Mouse (Mus musculus): ENCODE results near the gene Susd6. TPM values are rescaled to one million over a fixed set of nuclear protein-coding genes. Genes with fewer than 3 reads are reported as not detected.
A peak's percentile ranks its signal among the peaks of the same experiment; 100 is the strongest.

Gene Susd6
- polyA plus RNA-seq, 1 experiment from 2014 or later, result 22.3 TPM

DNA sequence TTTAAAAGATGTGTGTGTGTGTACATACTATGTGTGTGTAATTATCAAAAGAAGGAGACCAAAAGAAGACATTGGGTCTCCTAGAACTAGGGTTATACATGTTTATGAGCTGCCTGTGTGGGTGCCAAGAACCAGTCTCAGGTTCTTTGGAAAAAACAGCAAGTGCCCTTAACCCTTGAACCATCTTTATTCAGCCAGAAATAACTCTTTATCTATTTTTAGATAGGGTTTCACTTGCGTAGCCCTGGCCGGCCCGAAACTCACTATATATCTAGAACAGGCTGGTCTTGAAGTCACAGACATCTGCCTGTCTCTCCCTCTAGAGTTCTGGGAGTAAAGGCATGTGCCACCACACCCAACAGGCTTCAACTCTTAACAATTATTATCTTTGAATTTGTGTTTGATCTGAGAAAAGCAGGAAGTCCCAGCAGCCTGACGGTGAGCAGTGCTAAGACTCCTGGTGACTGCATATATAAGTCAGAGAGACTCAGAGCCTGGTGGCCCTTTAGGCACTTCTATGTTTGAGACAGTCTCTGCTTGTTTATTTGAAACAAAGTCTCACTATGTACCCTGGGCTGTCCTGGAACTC is 14.2 kb upstream of the Susd6 start:
- Histone ChIP-seq H3K27ac (replicated peaks in 1 of 2; ENCODE audit: control insufficient read depth in 1 of 2, insufficient read depth in 1 of 2, low read depth in 2 of 2, low read length in 2 of 2) (no peak overlapping the region), H3K4me3 (ENCODE audit: control insufficient read depth in 1 of 2, insufficient read depth in 1 of 2, low read depth in 1 of 2, low read length in 2 of 2) (no peak overlapping the region), H3K36me3 (ENCODE audit: control insufficient read depth, insufficient read depth, low read length) (no peaks in the 10 kb centered on the region), H3K27me3 (ENCODE audit: control insufficient read depth, insufficient read depth, low read length) (no peaks in the 10 kb centered on the region), H3K4me2 (ENCODE audit: low read length) (no peak overlapping the region), H3K9ac (ENCODE audit: low read length) (no peak overlapping the region), H3K9me3 (ENCODE audit: control insufficient read depth, low read length) (no peaks in the 10 kb centered on the region), H3K4me1 (ENCODE audit: control insufficient read depth in 2 of 2, insufficient read depth in 2 of 2, low read length in 2 of 2) (peaks cover 0 to 2% of the 10 kb centered on the region in 2 experiments; a peak in 1 of 4 replicates)
- 22% methylated on average over 4 of the region's 4 CpGs for WGBS
- ATAC-seq (ENCODE audit: insufficient number of reproducible peaks, insufficient read depth, low FRiP score, low read depth), result no peak

DNA sequence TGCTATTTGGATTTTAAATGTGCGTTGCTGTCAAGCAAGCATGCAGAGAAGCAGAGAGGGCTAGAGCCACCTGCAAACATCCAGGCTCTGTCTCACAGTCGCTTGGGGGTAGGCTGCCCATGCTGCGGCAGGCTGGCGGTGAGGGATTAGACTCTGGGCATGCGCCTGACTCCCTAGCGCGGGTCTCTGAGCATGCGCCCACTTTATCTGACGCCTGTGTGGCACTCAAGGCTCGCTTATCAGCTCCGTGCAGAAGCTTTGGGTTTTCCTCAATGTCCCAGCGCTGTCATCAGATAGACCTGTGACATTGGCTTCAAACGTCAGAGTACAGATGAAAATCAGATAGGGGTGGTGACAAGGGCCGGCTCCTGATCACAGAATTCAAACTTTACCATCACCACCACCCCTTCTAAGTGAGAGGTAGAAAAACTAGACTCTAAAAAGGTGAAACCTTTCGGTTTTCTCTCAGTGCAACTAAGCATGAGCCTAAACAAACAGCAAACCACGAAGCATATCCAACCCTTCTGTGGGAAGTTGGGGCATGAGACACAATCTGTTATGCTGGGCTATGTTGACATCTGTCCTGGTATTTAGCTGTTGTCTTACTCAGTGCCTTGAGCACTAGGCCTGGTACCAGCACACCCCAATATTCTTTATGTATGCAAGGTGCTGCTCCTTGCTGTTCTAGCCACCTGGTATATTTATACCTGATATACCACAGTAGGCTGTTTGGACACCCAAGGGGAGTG is 11.9 kb upstream of the Susd6 start:
- no peaks in the 10 kb centered on the region for H3K9me3 ChIP-seq (ENCODE audit: control insufficient read depth, low read length)
- H3K4me3 ChIP-seq (ENCODE audit: control insufficient read depth in 1 of 2, insufficient read depth in 1 of 2, low read depth in 1 of 2, low read length in 2 of 2), result peak overlapping the region; percentile 16 to 17; a peak in 3 of 4 replicates
- peak; percentile 47; the same call in 1 of the 2 replicates for ATAC-seq (ENCODE audit: insufficient number of reproducible peaks, insufficient read depth, low FRiP score, low read depth)
- no peaks in the 10 kb centered on the region for H3K36me3 ChIP-seq (ENCODE audit: control insufficient read depth, insufficient read depth, low read length)
- peak overlapping the region; percentile 35; the same call in 1 of the 2 replicates for H3K9ac ChIP-seq (ENCODE audit: low read length)
- peak overlapping the region; percentile 51 for H3K4me2 ChIP-seq (ENCODE audit: low read length)
- no peak overlapping the region for H3K27ac ChIP-seq (replicated peaks in 1 of 2; ENCODE audit: control insufficient read depth in 1 of 2, insufficient read depth in 1 of 2, low read depth in 2 of 2, low read length in 2 of 2)
- WGBS, result 35% methylated on average over 16 of the region's 16 CpGs
- H3K4me1 ChIP-seq (ENCODE audit: control insufficient read depth in 2 of 2, insufficient read depth in 2 of 2, low read length in 2 of 2), result peaks cover 0 to 2% of the 10 kb centered on the region in 2 experiments; a peak in 1 of 4 replicates
- H3K27me3 ChIP-seq (ENCODE audit: control insufficient read depth, insufficient read depth, low read length), result no peaks in the 10 kb centered on the region

DNA sequence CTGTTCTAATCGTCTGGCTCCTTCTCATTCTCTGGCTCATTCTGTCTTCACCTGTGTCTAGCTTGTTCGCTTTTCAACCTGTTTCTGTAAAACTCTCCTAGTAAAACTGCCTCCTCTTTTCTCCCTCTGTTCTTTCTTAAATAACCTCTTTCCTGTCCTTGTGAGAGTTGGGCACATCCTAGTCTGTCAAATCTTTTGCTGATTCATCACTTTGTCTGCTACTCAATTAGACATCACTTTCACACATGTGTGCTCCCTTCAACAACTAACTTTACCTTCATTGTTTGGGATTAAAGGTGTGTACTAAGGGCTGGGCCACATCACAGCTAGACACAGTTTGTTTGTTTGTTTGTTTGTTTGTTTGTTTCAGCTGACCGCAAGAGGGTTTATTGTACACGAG is 10.6 kb upstream of the Susd6 start:
- Histone ChIP-seq H3K4me3 (ENCODE audit: control insufficient read depth in 1 of 2, insufficient read depth in 1 of 2, low read depth in 1 of 2, low read length in 2 of 2) (no peak overlapping the region), H3K9me3 (ENCODE audit: control insufficient read depth, low read length) (no peaks in the 10 kb centered on the region), H3K4me1 (ENCODE audit: control insufficient read depth in 2 of 2, insufficient read depth in 2 of 2, low read length in 2 of 2) (peaks cover 0 to 2% of the 10 kb centered on the region in 2 experiments; a peak in 1 of 4 replicates), H3K27ac (replicated peaks in 1 of 2; ENCODE audit: control insufficient read depth in 1 of 2, insufficient read depth in 1 of 2, low read depth in 2 of 2, low read length in 2 of 2) (no peak overlapping the region), H3K36me3 (ENCODE audit: control insufficient read depth, insufficient read depth, low read length) (no peaks in the 10 kb centered on the region), H3K9ac (ENCODE audit: low read length) (no peak overlapping the region), H3K27me3 (ENCODE audit: control insufficient read depth, insufficient read depth, low read length) (no peaks in the 10 kb centered on the region), H3K4me2 (ENCODE audit: low read length) (no peak overlapping the region)
- no peak for ATAC-seq (ENCODE audit: insufficient number of reproducible peaks, insufficient read depth, low FRiP score, low read depth)
- 86% methylated on average over 4 of the region's 4 CpGs for WGBS

DNA sequence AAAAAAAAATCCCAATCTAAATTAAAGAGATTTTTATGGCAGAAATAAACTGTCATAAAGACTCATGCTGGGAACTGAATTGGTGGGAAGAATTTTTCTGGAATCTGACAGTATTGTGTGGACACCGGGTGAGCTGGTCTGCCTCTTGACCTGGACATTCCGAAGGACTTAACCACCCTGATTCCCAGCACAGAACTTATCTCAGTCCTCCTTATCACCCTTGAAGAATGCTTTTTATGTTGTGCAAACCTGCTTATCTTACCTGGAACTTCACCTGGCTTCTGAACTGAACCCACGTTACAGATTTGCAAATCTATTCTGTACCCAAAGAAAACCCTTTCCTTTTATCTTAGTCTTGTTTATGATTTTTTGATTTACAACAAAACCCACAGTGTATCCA is 8.1 kb upstream of the Susd6 start:
- WGBS, result 17% methylated on average over 3 of the region's 3 CpGs
- H3K9ac ChIP-seq (ENCODE audit: low read length), result no peak overlapping the region
- no peaks in the 10 kb centered on the region; a peak in 1 of 4 replicates for H3K4me1 ChIP-seq (ENCODE audit: control insufficient read depth in 2 of 2, insufficient read depth in 2 of 2, low read length in 2 of 2)
- H3K36me3 ChIP-seq (ENCODE audit: control insufficient read depth, insufficient read depth, low read length), result no peaks in the 10 kb centered on the region
- H3K4me3 ChIP-seq (ENCODE audit: control insufficient read depth in 1 of 2, insufficient read depth in 1 of 2, low read depth in 1 of 2, low read length in 2 of 2), result no peak overlapping the region
- ATAC-seq (ENCODE audit: insufficient number of reproducible peaks, insufficient read depth, low FRiP score, low read depth), result no peak
- H3K9me3 ChIP-seq (ENCODE audit: control insufficient read depth, low read length), result no peaks in the 10 kb centered on the region
- no peaks in the 10 kb centered on the region for H3K27me3 ChIP-seq (ENCODE audit: control insufficient read depth, insufficient read depth, low read length)
- no peak overlapping the region for H3K27ac ChIP-seq (replicated peaks in 1 of 2; ENCODE audit: control insufficient read depth in 1 of 2, insufficient read depth in 1 of 2, low read depth in 2 of 2, low read length in 2 of 2)
- H3K4me2 ChIP-seq (ENCODE audit: low read length), result no peak overlapping the region

DNA sequence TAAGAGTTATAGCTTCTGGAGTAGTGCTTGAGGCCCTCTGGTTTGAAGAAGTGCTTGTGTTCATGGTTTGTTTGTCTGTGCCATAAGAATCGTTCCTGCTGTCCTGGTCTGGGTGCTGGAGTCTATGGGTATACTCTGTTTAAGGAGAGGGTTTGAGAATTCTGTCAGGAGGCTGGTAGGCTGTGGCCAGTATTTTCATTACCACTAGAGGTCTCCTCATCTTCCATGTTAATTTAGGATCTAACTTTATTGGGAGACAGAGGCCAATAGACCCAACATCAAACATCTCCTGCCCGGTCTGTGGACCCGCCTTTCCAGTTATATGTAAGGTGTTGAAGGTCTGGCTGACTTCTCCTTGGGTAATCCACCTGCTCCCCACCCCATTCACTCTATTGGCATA is 7.4 kb upstream of the Susd6 start:
- Histone ChIP-seq H3K4me3 (ENCODE audit: control insufficient read depth in 1 of 2, insufficient read depth in 1 of 2, low read depth in 1 of 2, low read length in 2 of 2) (no peak overlapping the region), H3K9me3 (ENCODE audit: control insufficient read depth, low read length) (no peaks in the 10 kb centered on the region), H3K4me1 (ENCODE audit: control insufficient read depth in 2 of 2, insufficient read depth in 2 of 2, low read length in 2 of 2) (peaks cover 4 to 5% of the 10 kb centered on the region in 2 experiments; a peak in 2 of 4 replicates), H3K27me3 (ENCODE audit: control insufficient read depth, insufficient read depth, low read length) (no peaks in the 10 kb centered on the region), H3K36me3 (ENCODE audit: control insufficient read depth, insufficient read depth, low read length) (no peaks in the 10 kb centered on the region), H3K27ac (replicated peaks in 1 of 2; ENCODE audit: control insufficient read depth in 1 of 2, insufficient read depth in 1 of 2, low read depth in 2 of 2, low read length in 2 of 2) (no peak overlapping the region), H3K4me2 (ENCODE audit: low read length) (no peak overlapping the region), H3K9ac (ENCODE audit: low read length) (no peak overlapping the region)
- no peak for ATAC-seq (ENCODE audit: insufficient number of reproducible peaks, insufficient read depth, low FRiP score, low read depth)
- 42% methylated on average over 3 of the region's 3 CpGs for WGBS

DNA sequence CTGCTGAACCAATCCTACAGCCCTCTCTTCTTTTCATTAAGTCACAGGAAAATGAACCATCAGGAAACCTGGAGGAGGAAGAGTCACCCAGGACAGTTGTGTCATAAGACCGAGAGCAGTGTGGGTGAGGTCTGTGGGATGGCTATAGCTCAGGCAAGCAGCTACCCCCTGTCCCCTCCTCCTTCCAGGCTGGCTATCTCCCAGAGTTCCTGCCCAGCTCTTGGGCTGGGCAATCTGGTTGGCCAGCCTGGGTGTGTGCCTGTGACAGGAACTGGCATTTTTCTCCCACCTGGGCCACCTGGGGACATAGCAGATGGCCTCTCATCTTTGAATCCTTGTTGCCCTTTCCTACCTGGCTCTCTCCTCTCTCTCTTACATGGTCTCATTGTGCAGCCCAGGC is 6.4 kb upstream of the Susd6 start:
- Histone ChIP-seq H3K4me1 (ENCODE audit: control insufficient read depth in 2 of 2, insufficient read depth in 2 of 2, low read length in 2 of 2) (peaks cover 4 to 9% of the 10 kb centered on the region in 2 experiments; a peak in 1 of 4 replicates), H3K9ac (ENCODE audit: low read length) (no peak overlapping the region)

DNA sequence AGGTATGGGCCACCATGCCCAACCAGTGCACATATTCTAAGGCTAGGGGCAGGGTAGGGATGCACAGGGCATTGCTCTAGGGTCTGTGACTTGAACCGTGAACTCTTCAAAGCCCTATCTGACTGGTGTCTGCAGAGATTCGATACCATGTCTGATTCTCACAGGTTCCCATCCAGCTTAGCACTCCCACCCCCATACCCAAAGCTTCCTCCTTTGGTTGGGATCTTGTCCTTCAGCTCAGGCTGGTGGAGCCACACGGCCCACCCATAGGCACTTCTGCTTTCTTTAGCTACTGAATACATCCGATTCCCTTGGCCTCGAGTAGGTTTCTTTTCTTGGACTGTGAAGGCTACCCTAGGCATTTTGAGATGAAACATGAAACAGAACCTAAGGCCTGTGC is 5.3 kb upstream of the Susd6 start:
- Histone ChIP-seq H3K36me3 (ENCODE audit: control insufficient read depth, insufficient read depth, low read length) (no peaks in the 10 kb centered on the region), H3K9ac (ENCODE audit: low read length) (no peak overlapping the region), H3K9me3 (ENCODE audit: control insufficient read depth, low read length) (no peaks in the 10 kb centered on the region), H3K27me3 (ENCODE audit: control insufficient read depth, insufficient read depth, low read length) (no peaks in the 10 kb centered on the region), H3K4me2 (ENCODE audit: low read length) (no peak overlapping the region), H3K4me1 (ENCODE audit: control insufficient read depth in 2 of 2, insufficient read depth in 2 of 2, low read length in 2 of 2) (peaks cover 4 to 14% of the 10 kb centered on the region in 2 experiments; a peak in 3 of 4 replicates), H3K27ac (replicated peaks in 1 of 2; ENCODE audit: control insufficient read depth in 1 of 2, insufficient read depth in 1 of 2, low read depth in 2 of 2, low read length in 2 of 2) (no peak overlapping the region), H3K4me3 (ENCODE audit: control insufficient read depth in 1 of 2, insufficient read depth in 1 of 2, low read depth in 1 of 2, low read length in 2 of 2) (no peak overlapping the region)
- ATAC-seq (ENCODE audit: insufficient number of reproducible peaks, insufficient read depth, low FRiP score, low read depth), result no peak
- whole genome bisulfite sequencing, result 79% methylated on average over 5 of the region's 5 CpGs

More for the DNA sequence above, 6.4 kb upstream of the Susd6 start:
- 50% methylated on average over 1 of the region's 1 CpGs for WGBS
- no peaks in the 10 kb centered on the region for H3K9me3 ChIP-seq (ENCODE audit: control insufficient read depth, low read length)
- no peak overlapping the region for H3K4me3 ChIP-seq (ENCODE audit: control insufficient read depth in 1 of 2, insufficient read depth in 1 of 2, low read depth in 1 of 2, low read length in 2 of 2)
- no peaks in the 10 kb centered on the region for H3K27me3 ChIP-seq (ENCODE audit: control insufficient read depth, insufficient read depth, low read length)
- H3K36me3 ChIP-seq (ENCODE audit: control insufficient read depth, insufficient read depth, low read length), result no peaks in the 10 kb centered on the region
- H3K4me2 ChIP-seq (ENCODE audit: low read length), result no peak overlapping the region
- ATAC-seq (ENCODE audit: insufficient number of reproducible peaks, insufficient read depth, low FRiP score, low read depth), result no peak
- H3K27ac ChIP-seq (replicated peaks in 1 of 2; ENCODE audit: control insufficient read depth in 1 of 2, insufficient read depth in 1 of 2, low read depth in 2 of 2, low read length in 2 of 2), result no peak overlapping the region
